Mouse (Mus musculus): ENCODE measurements around the gene Ankzf1. TPM values are rescaled to one million over a fixed set of nuclear protein-coding genes. Genes with fewer than 3 reads are reported as not detected.

Gene Ankzf1
- polyA plus RNA-seq, 1 experiment from 2014 or later, result 24.9 TPM

GRCm38 (mm10) chr1:75248041-75248772 lies 56.3 kb downstream of the Ankzf1 start:
- WGBS, result 53% methylated on average over 9 of the region's 9 CpGs

More at GRCm38 (mm10) chr1:75248041-75248772, 56.3 kb downstream of the Ankzf1 start:
- H3K36me3 ChIP-seq, result peaks cover 12% of the 10 kb centered on the region
- H3K4me1 ChIP-seq, result peaks cover 16% of the 10 kb centered on the region
- H3K9me3 ChIP-seq (replicated peaks), result no peaks in the 10 kb centered on the region
- no peaks in the 10 kb centered on the region for H3K27me3 ChIP-seq (replicated peaks)
- H3K4me3 ChIP-seq (replicated peaks), result no peak overlapping the region
- no peak for ATAC-seq (ENCODE audit: low FRiP score)
- H3K27ac ChIP-seq (replicated peaks), result no peak overlapping the region
- H3K9ac ChIP-seq (replicated peaks), result no peak overlapping the region
- H3K4me2 ChIP-seq, result no peak overlapping the region

Small RNA genes lying within 50 kb of the gene (microRNA-seq; reads per million reads assigned to microRNA genes)
- gene Gm27943, result not detected

Other genes starting within 250 kb of the Ankzf1 start
- 0.84 and 3.0 TPM in 2 replicates for gene Ihh, start 240.5 kb upstream of the Ankzf1 start, polyA plus RNA-seq (2015; fragmentation: Nextera tagmentation; extraction: Ambion mirVana)
- 6.0 and 7.1 TPM in 2 replicates for gene Nhej1, start 67.0 kb upstream of the Ankzf1 start, polyA plus RNA-seq (2015; fragmentation: Nextera tagmentation; extraction: Ambion mirVana)
- gene Slc23a3, start 58.3 kb upstream of the Ankzf1 start, polyA plus RNA-seq (2015; fragmentation: Nextera tagmentation; extraction: Ambion mirVana), result not detected in 2 replicates
- gene Cnppd1, start 49.4 kb upstream of the Ankzf1 start, polyA plus RNA-seq (2015; fragmentation: Nextera tagmentation; extraction: Ambion mirVana), result 46.3 and 48.9 TPM in 2 replicates
- gene Retreg2, start 49.4 kb upstream of the Ankzf1 start, polyA plus RNA-seq (2015; fragmentation: Nextera tagmentation; extraction: Ambion mirVana), result 133 and 140 TPM in 2 replicates
- gene Zfand2b, start 23.5 kb upstream of the Ankzf1 start, polyA plus RNA-seq (2015; fragmentation: Nextera tagmentation; extraction: Ambion mirVana), result 37.3 and 40.0 TPM in 2 replicates
- gene Abcb6, start 11.8 kb upstream of the Ankzf1 start, polyA plus RNA-seq (2015; fragmentation: Nextera tagmentation; extraction: Ambion mirVana), result 54.0 and 54.9 TPM in 2 replicates
- gene Atg9a, start within 50 bp of the Ankzf1 start, polyA plus RNA-seq (2015; fragmentation: Nextera tagmentation; extraction: Ambion mirVana), result 59.2 and 63.6 TPM in 2 replicates
- gene Glb1l, start 18.7 kb downstream of the Ankzf1 start, polyA plus RNA-seq (2015; fragmentation: Nextera tagmentation; extraction: Ambion mirVana), result 16.2 and 17.5 TPM in 2 replicates
- 158 and 159 TPM in 2 replicates for gene Stk16, start 18.7 kb downstream of the Ankzf1 start, polyA plus RNA-seq (2015; fragmentation: Nextera tagmentation; extraction: Ambion mirVana)
- 44.6 and 81.9 TPM in 2 replicates for gene Tuba4a, start 27.7 kb downstream of the Ankzf1 start, polyA plus RNA-seq (2015; fragmentation: Nextera tagmentation; extraction: Ambion mirVana)
- gene A630095N17Rik, start 40.0 kb downstream of the Ankzf1 start, polyA plus RNA-seq (2015; fragmentation: Nextera tagmentation; extraction: Ambion mirVana), result 0.29 TPM in 1 of 2 replicates, not detected in the other
- gene Dnajb2, start 44.3 kb downstream of the Ankzf1 start, polyA plus RNA-seq (2015; fragmentation: Nextera tagmentation; extraction: Ambion mirVana), result 72.1 and 90.7 TPM in 2 replicates
- 25.6 and 32.4 TPM in 2 replicates for gene Ptprn, start 72.4 kb downstream of the Ankzf1 start, polyA plus RNA-seq (2015; fragmentation: Nextera tagmentation; extraction: Ambion mirVana)
- 241 and 302 TPM in 2 replicates for gene Resp18, start 86.3 kb downstream of the Ankzf1 start, polyA plus RNA-seq (2015; fragmentation: Nextera tagmentation; extraction: Ambion mirVana)
- gene Dnpep, start 125.8 kb downstream of the Ankzf1 start, polyA plus RNA-seq (2015; fragmentation: Nextera tagmentation; extraction: Ambion mirVana), result 145 and 154 TPM in 2 replicates
- gene Des, start 168.2 kb downstream of the Ankzf1 start, polyA plus RNA-seq (2015; fragmentation: Nextera tagmentation; extraction: Ambion mirVana), result 10.9 and 16.0 TPM in 2 replicates
- gene Speg, start 183.1 kb downstream of the Ankzf1 start, polyA plus RNA-seq (2015; fragmentation: Nextera tagmentation; extraction: Ambion mirVana), result 20.1 and 21.7 TPM in 2 replicates
- gene Gmppa, start 243.8 kb downstream of the Ankzf1 start, polyA plus RNA-seq (2015; fragmentation: Nextera tagmentation; extraction: Ambion mirVana), result 72.4 and 78.3 TPM in 2 replicates

All from neural tube, embryonic 15.5 days (tissue).